Mouse (Mus musculus): ENCODE results near the gene Fam124a.

GRCm38 (mm10) chr14:62637436-62638344 lies 82.2 kb downstream of the Fam124a start:
- TF ChIP-seq GATA1 (IDR thresholded peaks at IDR 0.05; ENCODE audit: borderline replicate concordance, low read length): no peak
- TF ChIP-seq FLI1 (IDR thresholded peaks at IDR 0.05; ENCODE audit: low read length): no peak

All from megakaryocyte, embryonic 14.5 days (primary cell).